Mouse (Mus musculus) adrenal gland, adult 18-20 months (tissue): ENCODE data around the gene BC024063. TPM values are rescaled to one million over a fixed set of nuclear protein-coding genes. Genes with fewer than 3 reads are reported as not detected.
"Not testable (repeated sequence)": the region's sequence is repeated elsewhere in the genome, so short reads cannot be mapped to it uniquely, and the experiment has no call there.

ENCODE experiments used
- DNase-seq, 2 experiments: peaks; one replicate each; pipeline ENCODE4 v3.0.0; 2021 to 2022; ENCODE audit warnings: low spot score in 2 of 2
- long read RNA-seq, 2 experiments: library from polyadenylated mRNA; stranded (forward); transcript quantifications; one replicate each; pipeline ENCODE4 v2.0.0; 2021
- total RNA-seq, 2 experiments: library from RNA; stranded (reverse); gene quantifications; 1 replicate in 1 of 2; 2 replicates in 1 of 2; pipeline ENCODE4 v1.2.3; 2021

Gene BC024063
- 1 to 10 TPM; 2.5 to 3.2 TPM for total RNA-seq
- long read RNA-seq, experiment 1, result 0 reads
- long read RNA-seq, experiment 2, partial matches to known transcripts, result 0 of 1 reads
- long read RNA-seq, experiment 2, other reads (novel, unspliced or antisense), result 0 of 1 reads

DNA sequence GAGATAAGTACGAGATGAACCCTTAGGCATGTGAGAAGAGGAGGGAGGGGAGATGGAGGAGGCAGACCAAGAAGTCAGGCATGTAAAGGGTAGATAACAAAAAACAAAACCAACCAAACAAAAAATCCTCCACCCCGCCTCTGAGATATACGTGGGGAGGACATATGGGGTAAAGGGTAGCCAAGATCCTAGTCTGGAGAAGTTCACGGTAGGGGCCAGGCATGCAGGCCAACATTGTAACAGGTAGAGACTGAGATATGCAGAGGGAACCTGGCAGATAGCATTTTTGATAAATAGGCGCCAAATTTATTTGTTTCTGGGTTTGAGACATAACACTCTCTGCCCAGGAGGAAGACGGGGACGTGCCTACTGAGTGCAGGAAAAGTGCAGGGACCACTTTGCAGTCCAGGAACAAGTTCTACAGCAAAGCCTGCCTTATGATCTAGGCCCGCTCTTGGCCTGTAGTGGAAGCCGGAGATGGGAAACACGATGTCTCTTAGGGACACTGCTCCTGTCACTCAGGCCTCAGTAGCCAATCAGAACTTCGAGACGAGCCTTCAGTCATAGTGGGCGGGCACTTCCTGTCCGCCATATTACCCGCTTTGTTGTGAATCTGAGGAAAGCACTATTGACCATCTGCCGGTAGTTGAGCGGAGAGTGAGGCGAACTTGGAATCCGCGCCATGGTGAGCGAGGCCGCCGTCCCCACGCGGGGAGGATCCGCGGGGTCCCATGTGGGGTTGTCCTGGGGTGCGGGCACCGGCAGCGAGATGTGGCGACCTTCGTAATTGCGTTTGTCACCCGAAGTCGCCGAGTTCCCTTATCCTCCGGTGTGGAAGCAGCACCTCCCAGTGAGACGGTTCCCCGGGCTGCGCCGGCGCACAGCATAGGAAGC, at the start of gene BC024063:
TSS of gene BC024063 (plus strand) at position 626 of the 894 bp plus-strand sequence.
- peak; percentile 26 to 28 for DNase-seq

DNA sequence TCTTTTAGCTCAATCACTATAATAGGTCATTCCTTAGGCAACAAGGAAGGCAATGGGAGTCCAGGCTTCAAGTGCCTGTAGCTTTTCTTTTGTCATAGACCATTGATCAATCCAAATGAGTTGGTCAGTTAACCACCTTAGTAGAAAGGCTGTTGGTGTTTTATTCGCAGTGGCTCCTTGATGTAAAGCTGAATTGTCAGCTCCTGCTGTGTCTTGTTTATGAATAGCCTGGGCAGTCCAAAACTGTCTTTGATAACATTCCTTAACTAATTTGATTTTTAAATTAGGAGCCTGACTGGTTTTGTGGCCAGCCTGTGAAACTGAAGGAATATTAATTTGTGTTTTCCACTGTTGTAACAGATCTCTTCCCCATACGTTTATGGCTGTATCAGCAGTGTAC, 41.0 kb upstream of the BC024063 start:
- DNase-seq, result no peak

DNA sequence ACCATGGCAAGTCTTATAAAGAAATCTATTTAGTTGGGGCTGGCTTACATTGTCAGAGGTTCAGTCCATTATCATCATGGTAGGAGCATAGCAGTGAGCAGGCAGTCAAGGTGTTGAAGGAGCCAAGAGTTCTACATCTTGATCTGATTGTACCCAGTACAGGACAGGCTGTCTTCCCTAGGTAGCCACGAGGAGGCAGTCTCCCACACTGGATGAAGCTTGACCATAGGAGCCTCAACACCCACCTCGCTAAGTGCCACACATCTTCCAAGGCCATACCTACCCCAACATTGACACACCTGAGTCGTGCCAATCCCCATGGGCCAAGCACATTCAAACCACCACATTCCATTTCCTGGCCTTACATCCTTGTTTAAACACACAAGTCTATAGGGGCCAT, 36.5 kb upstream of the BC024063 start:
- DNase-seq, result no peak

DNA sequence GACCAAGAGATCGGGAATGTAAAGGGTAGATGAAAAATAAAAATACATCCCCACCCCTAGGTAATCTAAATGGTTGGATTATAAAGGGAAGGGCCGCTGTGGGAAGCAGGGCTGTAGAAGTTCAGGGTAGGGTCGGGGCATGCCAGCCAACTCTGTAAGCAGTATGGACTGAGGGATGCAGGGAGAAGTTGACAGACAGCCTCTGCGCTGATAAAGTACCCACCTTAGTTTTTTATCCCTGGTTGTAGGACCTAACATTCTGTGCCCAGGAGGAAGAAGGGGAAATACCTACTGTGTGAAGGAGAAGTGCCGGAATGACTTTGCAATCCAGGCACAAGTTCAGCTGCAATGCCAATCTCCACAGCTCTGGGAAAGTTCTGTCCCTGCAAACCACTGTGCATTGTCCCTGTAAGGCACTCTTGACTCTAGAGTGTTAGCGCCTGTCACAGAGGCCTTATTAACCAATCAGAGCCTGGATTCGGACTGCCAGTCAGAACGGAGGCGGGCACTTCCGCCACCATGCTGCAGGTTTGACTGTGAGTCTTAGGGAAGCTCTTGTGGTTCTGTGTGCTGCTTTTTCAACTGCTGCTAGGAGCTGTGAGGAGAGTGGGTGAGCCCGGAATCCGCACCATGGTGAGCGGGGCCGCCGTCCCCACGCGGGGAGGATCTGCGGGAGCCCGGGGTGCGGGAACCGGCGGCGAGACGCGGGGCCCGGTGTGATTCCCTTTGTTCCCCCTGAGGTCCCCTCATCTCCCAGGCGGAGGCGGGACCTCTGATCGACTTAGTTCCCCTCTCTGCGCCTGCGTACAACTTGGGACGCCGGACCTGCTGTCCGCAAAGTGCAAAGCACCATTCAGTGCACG, 35.3 kb upstream of the BC024063 start, which contains the start of gene Zfp873:
TSS of gene Zfp873 (plus strand) at position 527 of the 863 bp plus-strand sequence.
- DNase-seq, result peak; percentile 83 to 85

DNA sequence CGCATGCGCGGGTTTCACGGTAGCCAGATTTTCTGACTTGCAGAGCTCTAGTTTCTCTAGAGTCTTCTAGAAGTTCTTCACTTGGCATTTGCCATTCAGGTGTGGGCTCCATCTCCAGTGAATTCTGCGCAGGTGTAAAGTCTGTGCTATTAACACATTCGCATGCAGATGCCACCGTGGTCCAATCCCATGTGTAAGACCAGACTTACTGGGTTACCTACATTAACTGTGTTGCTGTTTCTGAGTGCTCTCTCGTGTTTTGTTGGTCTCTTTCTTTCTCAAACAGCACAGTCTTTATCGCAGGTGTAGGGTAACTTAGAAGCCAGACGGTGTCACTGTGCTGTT, 34.7 kb upstream of the BC024063 start:
- not testable (repeated sequence) for DNase-seq

DNA sequence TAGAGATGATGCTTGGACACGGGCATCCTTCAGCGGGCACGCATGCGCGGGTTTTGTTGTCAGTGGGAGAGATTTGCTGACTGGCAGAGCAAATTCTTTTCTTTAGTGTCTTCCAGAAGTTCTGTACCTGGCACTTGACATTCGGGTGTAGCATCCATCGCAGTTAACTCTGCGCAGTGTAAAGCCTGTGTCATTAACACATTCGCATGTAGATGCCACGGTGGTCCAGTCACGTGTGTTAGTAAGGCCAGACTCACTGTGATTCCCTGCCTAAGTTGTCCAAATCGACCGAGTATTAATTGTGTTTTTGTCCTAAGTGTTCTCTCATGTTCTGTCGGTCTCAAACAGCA, 444 bp downstream of the BC024063 start:
- not testable (repeated sequence) for DNase-seq

DNA sequence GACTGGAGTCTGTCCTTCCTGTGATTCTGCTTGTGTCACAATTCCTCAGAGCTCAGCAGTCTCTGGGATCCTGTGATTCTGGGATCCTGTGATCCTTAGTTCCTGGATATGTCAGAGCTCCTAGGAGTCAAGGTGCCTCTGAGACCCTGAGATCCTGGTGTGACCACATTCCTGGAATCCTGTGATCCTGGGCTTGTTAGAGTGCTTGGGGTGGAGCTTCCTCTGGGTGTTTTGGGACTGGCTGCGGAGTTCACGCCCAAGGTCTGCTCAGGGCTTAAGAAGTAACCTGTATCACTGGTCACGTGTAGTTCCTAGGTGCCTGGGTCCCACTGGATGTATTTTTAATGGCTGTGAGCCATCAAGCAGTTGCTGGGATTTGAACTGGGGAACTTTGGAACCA, 34.1 kb downstream of the BC024063 start:
- no peak for DNase-seq

DNA sequence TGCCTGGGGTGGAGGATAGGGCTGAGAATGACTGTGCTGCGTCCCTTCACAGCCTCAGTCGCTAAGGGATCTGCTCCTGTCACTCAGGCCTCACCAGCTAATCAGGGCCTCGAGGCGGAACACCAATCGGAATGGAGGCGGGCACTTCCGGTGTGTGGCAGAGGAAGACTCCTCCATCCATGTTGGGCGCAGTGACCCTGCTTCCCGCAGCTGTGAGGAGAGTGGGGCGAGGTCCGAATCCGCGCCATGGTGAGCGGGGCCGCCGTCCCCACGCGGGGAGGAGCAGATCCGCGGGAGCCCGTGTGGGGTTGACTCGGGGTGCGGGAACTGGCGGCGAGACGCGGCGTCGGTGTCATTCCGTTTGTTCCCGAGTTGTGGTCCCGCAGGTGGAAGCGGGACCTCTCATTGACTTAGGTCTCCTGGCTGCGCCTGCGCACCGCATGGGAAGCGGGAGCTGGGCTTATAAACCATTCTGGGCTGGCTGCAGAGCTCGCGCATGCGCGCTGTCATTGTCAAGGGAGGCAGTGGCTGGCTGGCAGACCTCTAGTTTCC, 44.8 kb downstream of the BC024063 start, which contains the start of gene AU041133:
TSS of gene AU041133 (plus strand) at position 164 of the 552 bp plus-strand sequence.
- DNase-seq, result peak; percentile 69 to 74

DNA sequence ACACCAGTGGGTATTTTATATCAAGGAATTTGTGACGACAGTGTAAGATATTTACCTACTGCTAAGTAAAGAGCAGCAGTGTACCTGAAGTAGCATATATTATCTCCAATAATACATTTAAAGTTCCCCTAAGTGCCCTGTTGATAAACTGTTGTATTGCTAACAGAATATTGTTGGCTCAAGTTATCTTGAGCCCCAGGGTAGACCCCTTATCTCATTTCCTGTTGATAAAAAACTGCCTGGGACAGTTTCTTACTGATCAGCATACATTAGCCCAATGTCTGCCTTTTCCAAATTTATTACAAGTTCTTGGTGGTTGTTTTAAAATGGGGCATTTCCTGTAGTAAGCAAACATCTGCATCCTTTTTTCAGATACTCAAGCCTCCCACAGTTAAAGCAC, 62.1 kb downstream of the BC024063 start:
- DNase-seq, result no peak

DNA sequence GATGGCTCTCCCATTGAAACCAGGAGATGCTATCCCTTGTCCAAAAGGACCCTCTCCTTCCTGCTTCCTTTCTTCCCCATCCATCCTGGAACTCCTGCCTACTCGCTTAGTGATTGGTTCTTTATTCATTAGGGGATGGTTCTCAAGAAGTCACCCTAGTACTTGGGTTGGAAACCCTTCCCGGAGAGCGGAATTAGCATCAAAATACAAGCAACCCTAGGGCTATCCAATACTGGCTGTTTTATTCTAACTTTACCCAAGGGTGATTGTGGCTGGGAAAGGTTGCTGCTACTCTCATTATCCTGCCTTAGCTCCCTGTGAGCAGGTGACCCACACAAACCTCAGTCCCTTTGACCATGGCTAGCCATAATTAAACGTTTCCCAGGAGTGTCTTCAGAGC, 64.4 kb downstream of the BC024063 start:
- no peak for DNase-seq

Other genes starting within 250 kb of the BC024063 start
- 1 to 10 TPM in 1 of 2 experiments, under 1 TPM in 1; 0.83 to 1.6 TPM for gene Gm32687, start 219.4 kb upstream of the BC024063 start, total RNA-seq
- gene Zfp781, start 152.9 kb upstream of the BC024063 start, total RNA-seq, result 1 to 10 TPM in 1 of 2 experiments, under 1 TPM in 1; 0.89 to 1.0 TPM
- 1 to 10 TPM; 5.1 to 5.4 TPM for gene Zfp873, start 35.2 kb upstream of the BC024063 start, total RNA-seq
- 1 to 10 TPM; 2.4 to 2.9 TPM for gene AU041133, start 44.7 kb downstream of the BC024063 start, total RNA-seq
- gene Zfp938, start 157.9 kb downstream of the BC024063 start, total RNA-seq, result 1 to 10 TPM; 6.0 to 6.8 TPM
- not detected for gene 4932415D10Rik, start 233.2 kb downstream of the BC024063 start, total RNA-seq